Mouse (Mus musculus): Measurements from ENCODE around the gene Mpst. TPM values are rescaled to one million over a fixed set of nuclear protein-coding genes. Genes with fewer than 3 reads are reported as not detected.

Gene Mpst
- polyA plus RNA-seq, 1 experiment from 2014 or later: 5.9 TPM

DNA sequence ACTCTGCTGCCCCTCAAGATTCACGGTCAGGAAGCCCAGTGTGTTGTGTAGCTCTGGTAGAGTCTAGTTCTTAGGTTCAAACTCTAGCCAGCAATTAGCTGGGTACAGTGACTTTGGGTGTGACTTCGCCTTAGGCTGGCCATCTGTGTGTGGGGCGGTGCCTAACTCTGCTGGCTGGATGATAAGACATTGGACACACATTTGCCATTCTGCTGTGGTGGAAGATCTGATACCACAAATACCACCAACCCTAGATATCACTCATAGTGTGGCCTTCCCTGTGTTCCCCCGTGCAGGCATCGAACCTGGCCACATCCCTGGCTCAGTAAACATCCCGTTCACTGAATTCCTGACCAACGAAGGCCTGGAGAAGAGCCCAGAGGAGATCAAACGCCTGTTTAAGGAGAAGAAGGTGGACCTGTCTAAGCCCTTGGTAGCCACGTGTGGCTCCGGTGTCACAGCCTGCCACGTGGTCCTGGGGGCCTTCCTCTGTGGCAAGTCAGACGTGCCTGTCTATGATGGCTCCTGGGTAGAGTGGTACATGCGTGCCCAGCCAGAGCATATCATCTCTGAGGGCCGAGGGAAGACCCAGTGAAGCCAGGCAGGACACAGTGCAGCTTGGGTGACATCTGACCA lies 7.0 kb downstream of the Mpst start:
- H3K4me3 ChIP-seq (ENCODE audit: low read depth, low read length): no peak overlapping the region
- H3K36me3 ChIP-seq (ENCODE audit: control insufficient read depth, insufficient read depth, low read length): 0 out of 2 replicates have a peak, but pooled peaks cover 3% of the 10 kb centered on the region
- H3K27ac ChIP-seq (ENCODE audit: low read depth, low read length): no peak overlapping the region
- WGBS: 90% methylated on average over 14 of the region's 14 CpGs
- DNase-seq (ENCODE audit: low spot score) (no peak), ATAC-seq (no peak)
- no peak overlapping the region for H3K4me2 ChIP-seq (ENCODE audit: low read length)
- H3K4me1 ChIP-seq (ENCODE audit: control insufficient read depth, insufficient read depth, low read length): peaks cover 3% of the 10 kb centered on the region; the same call in 1 of the 2 replicates
- no peak overlapping the region for H3K9ac ChIP-seq (ENCODE audit: low read length)
- no peaks in the 10 kb centered on the region for H3K9me3 ChIP-seq (replicated peaks; ENCODE audit: control insufficient read depth, low read length)
- H3K27me3 ChIP-seq (replicated peaks; ENCODE audit: control insufficient read depth, insufficient read depth, low read length): peaks cover 20% of the 10 kb centered on the region

DNA sequence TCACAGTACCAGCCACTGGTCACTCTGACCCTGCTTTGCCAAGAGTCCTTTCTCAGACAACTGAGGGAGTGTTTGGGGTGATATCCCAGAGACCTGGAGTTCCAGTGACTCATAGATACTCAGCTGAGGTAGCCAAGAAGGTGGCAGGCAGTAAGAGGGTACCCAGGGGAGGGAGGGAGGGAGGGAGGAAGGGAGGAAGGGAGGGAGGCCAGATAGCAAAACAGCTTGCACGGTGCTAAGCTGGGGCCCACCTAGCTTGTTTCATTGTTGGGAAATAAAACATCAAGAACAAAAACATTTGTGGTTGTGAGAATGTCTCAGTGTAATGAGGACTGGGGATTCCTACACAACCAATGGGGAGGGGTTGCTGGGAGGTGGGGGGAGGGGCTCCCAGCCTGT lies 7.5 kb downstream of the Mpst start:
- DNase-seq (ENCODE audit: low spot score) (no peak), ATAC-seq (no peak)
- Histone ChIP-seq H3K36me3 (ENCODE audit: control insufficient read depth, insufficient read depth, low read length) (0 out of 2 replicates have a peak, but pooled peaks cover 3% of the 10 kb centered on the region), H3K27me3 (replicated peaks; ENCODE audit: control insufficient read depth, insufficient read depth, low read length) (peaks cover 17% of the 10 kb centered on the region), H3K4me1 (ENCODE audit: control insufficient read depth, insufficient read depth, low read length) (peaks cover 3% of the 10 kb centered on the region; the same call in 1 of the 2 replicates), H3K4me2 (ENCODE audit: low read length) (no peak overlapping the region), H3K27ac (ENCODE audit: low read depth, low read length) (no peak overlapping the region), H3K4me3 (ENCODE audit: low read depth, low read length) (no peak overlapping the region), H3K9ac (ENCODE audit: low read length) (no peak overlapping the region), H3K9me3 (replicated peaks; ENCODE audit: control insufficient read depth, low read length) (no peaks in the 10 kb centered on the region)
- 24% methylated on average over 1 of the region's 1 CpGs for WGBS

DNA sequence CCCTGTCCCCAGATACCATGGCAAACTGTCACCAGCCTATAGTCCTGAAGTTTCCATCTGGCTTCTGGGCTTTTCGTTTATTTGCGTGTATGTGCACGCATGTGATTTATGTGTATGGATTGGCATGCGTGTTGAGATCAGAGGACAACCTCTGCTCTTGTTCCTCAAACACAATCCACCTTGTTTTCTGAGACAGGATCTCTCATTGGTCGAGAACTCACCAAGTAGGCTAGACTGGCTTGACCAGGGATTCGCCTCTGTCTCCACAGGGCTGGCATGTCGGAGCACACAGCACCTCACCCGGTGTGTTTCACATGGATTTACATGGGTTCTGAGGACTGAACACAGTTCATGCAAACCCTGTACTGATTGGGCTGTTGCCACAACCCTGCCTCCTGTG lies 7.9 kb downstream of the Mpst start:
- ATAC-seq (no peak), DNase-seq (ENCODE audit: low spot score) (no peak)
- Histone ChIP-seq H3K9ac (ENCODE audit: low read length) (no peak overlapping the region), H3K36me3 (ENCODE audit: control insufficient read depth, insufficient read depth, low read length) (0 out of 2 replicates have a peak, but pooled peaks cover 3% of the 10 kb centered on the region), H3K9me3 (replicated peaks; ENCODE audit: control insufficient read depth, low read length) (no peaks in the 10 kb centered on the region), H3K4me3 (ENCODE audit: low read depth, low read length) (no peak overlapping the region), H3K4me1 (ENCODE audit: control insufficient read depth, insufficient read depth, low read length) (peaks cover 3% of the 10 kb centered on the region; the same call in 1 of the 2 replicates), H3K27ac (ENCODE audit: low read depth, low read length) (no peak overlapping the region), H3K27me3 (replicated peaks; ENCODE audit: control insufficient read depth, insufficient read depth, low read length) (peaks cover 13% of the 10 kb centered on the region), H3K4me2 (ENCODE audit: low read length) (no peak overlapping the region)
- WGBS: 91% methylated on average over 8 of the region's 8 CpGs

DNA sequence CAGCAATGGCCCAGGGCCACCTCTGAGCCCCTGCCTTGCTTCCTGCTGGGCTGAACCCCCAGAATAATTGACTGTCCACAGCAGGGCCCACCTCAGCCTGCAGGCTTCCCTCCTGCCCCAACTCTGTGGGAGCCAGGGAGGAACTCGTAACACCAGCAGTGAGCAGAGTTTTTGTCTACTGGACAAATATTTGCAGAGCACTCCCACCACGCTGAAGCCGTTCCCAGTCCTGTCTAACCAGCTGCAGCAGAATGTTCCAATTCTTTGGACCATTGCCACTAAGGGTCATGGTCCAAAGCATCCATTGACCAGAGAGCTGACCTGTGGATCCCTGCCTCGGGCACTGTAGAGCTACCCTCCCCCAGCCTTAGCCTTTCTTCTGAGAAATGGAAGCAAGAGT lies 10.7 kb downstream of the Mpst start:
- H3K27me3 ChIP-seq (replicated peaks; ENCODE audit: control insufficient read depth, insufficient read depth, low read length): no peaks in the 10 kb centered on the region
- DNase-seq (ENCODE audit: low spot score): no peak
- no peaks in the 10 kb centered on the region for H3K4me1 ChIP-seq (ENCODE audit: control insufficient read depth, insufficient read depth, low read length)
- H3K9me3 ChIP-seq (replicated peaks; ENCODE audit: control insufficient read depth, low read length): no peaks in the 10 kb centered on the region
- WGBS: 13% methylated on average over 4 of the region's 4 CpGs
- H3K36me3 ChIP-seq (ENCODE audit: control insufficient read depth, insufficient read depth, low read length): 0 out of 2 replicates have a peak, but pooled peaks cover 3% of the 10 kb centered on the region
- no peak overlapping the region for H3K4me2 ChIP-seq (ENCODE audit: low read length)
- H3K4me3 ChIP-seq (ENCODE audit: low read depth, low read length): no peak overlapping the region
- ATAC-seq: no peak
- no peak overlapping the region for H3K27ac ChIP-seq (ENCODE audit: low read depth, low read length)
- no peak overlapping the region for H3K9ac ChIP-seq (ENCODE audit: low read length)

DNA sequence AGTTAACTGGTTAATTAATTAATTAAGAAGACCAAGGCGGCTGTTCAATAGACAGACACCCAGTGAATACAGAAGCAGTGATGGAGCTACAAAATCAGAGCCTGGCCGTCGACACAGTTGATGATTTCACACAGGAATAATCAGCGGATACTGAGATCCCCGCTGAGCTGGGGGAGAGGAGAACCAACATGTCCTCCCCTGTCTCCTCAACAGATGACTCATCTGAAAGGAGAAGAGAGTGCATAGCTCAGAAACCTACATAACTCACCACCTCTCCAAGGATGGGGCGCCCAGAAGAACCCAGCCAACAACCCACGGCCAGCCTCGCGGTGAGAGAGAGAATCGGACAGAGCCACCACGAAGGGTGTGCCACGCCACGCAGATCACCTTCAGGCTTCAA lies 14.2 kb downstream of the Mpst start:
- WGBS: 80% methylated on average over 13 of the region's 13 CpGs
- DNase-seq (ENCODE audit: low spot score) (no peak), ATAC-seq (no peak)
- Histone ChIP-seq H3K9me3 (replicated peaks; ENCODE audit: control insufficient read depth, low read length) (no peaks in the 10 kb centered on the region), H3K27me3 (replicated peaks; ENCODE audit: control insufficient read depth, insufficient read depth, low read length) (no peaks in the 10 kb centered on the region), H3K4me2 (ENCODE audit: low read length) (no peak overlapping the region), H3K4me3 (ENCODE audit: low read depth, low read length) (no peak overlapping the region), H3K4me1 (ENCODE audit: control insufficient read depth, insufficient read depth, low read length) (no peaks in the 10 kb centered on the region), H3K27ac (ENCODE audit: low read depth, low read length) (no peak overlapping the region), H3K9ac (ENCODE audit: low read length) (no peak overlapping the region), H3K36me3 (ENCODE audit: control insufficient read depth, insufficient read depth, low read length) (no peaks in the 10 kb centered on the region)

DNA sequence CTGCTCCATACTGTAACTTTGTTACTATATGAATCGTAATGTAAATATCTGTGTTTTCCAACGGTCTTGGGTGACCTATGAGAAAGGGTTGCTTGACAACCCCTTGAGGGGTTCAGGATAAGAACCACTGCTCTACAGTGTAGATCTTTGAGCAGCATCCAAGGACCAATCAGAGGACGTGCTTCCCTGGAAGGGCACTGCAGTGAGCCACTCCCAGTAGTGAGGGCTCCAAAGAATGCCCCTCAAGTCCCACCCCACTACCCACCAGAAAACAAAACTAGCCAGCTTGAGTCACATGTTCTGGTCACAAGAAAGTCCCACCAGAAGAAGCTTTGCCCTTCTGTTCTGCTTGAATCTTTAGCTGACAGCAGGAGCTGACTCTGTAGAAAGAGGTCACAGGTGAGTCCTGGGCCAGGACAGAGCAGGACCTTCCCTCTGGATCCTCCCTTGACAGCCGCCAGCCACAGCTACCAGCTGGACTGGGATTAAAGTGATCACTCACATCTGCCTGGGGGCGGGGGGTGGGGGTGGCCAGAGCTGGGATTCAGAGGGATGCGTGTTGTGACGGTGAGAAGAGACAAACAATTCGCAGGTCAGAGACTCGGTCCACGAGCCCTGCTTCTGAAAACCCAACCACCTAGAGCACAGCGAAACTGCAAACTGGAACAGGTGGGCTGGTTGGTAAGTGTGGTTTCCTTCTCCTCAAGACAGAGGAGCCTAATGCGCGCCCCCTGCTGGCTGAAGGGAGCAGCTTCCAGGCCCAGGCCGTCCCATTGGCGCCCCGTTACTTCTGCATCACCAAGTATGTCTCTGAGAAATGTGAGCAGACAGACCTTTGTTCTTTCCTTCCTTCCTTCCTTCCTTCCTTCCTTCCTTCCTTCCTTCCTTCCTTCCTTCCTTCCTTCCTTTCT lies 16.1 kb downstream of the Mpst start:
- Histone ChIP-seq H3K4me3 (ENCODE audit: low read depth, low read length) (no peak overlapping the region), H3K27me3 (replicated peaks; ENCODE audit: control insufficient read depth, insufficient read depth, low read length) (no peaks in the 10 kb centered on the region), H3K4me2 (ENCODE audit: low read length) (no peak overlapping the region), H3K27ac (ENCODE audit: low read depth, low read length) (no peak overlapping the region), H3K9ac (ENCODE audit: low read length) (no peak overlapping the region), H3K36me3 (ENCODE audit: control insufficient read depth, insufficient read depth, low read length) (no peaks in the 10 kb centered on the region), H3K4me1 (ENCODE audit: control insufficient read depth, insufficient read depth, low read length) (no peaks in the 10 kb centered on the region), H3K9me3 (replicated peaks; ENCODE audit: control insufficient read depth, low read length) (no peaks in the 10 kb centered on the region)
- 17% methylated on average over 16 of the region's 16 CpGs for WGBS
- peak; percentile 74; the same call in 1 of the 2 replicates for ATAC-seq
- peak; percentile 91 for DNase-seq (ENCODE audit: low spot score)

DNA sequence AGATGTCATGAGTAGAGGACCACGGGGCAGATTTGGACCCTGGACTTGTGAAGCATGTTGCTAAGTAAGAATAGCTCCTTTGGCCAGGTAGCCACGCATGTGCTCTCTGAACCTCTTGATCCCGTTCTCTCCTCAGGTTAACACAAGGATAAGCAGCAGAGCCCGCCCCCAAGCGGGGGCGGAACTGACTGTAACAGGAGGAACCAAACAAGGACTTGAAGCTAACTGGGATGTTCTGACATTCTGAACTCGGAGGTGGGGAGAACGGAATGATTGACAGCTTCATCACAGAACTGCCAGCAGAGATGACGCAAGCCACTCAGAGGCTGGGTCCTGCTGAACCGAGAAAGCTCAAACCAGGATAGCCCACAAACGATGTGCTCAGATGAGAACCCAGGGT lies 18.3 kb downstream of the Mpst start:
- Histone ChIP-seq H3K27me3 (replicated peaks; ENCODE audit: control insufficient read depth, insufficient read depth, low read length) (no peaks in the 10 kb centered on the region), H3K4me1 (ENCODE audit: control insufficient read depth, insufficient read depth, low read length) (peaks cover 5% of the 10 kb centered on the region), H3K4me2 (ENCODE audit: low read length) (no peak overlapping the region), H3K4me3 (ENCODE audit: low read depth, low read length) (no peak overlapping the region), H3K27ac (ENCODE audit: low read depth, low read length) (no peak overlapping the region), H3K36me3 (ENCODE audit: control insufficient read depth, insufficient read depth, low read length) (no peaks in the 10 kb centered on the region), H3K9ac (ENCODE audit: low read length) (no peak overlapping the region), H3K9me3 (replicated peaks; ENCODE audit: control insufficient read depth, low read length) (no peaks in the 10 kb centered on the region)
- ATAC-seq (no peak), DNase-seq (ENCODE audit: low spot score) (no peak)
- 25% methylated on average over 11 of the region's 11 CpGs for WGBS

DNA sequence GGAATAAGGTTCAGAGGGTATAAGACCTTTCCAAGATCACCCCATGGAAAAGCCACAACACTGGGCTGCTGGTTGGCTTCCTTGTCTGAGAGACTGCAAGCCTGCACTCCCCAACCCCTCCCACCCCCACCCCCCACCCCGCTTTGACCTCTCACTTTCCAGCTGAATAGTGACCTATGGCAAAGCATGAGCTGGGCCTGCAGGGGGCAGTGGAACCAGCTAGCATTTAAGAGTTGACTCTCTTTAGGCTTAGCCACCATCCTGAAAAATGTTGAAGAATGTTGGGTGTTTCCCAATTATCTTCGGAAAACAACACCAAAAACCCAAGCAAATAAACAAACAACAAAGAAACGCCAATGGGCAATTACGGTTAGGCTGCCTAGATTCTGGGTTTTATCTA lies 19.0 kb downstream of the Mpst start:
- DNase-seq (ENCODE audit: low spot score): no peak
- peaks cover 9% of the 10 kb centered on the region for H3K4me1 ChIP-seq (ENCODE audit: control insufficient read depth, insufficient read depth, low read length)
- H3K4me3 ChIP-seq (ENCODE audit: low read depth, low read length): no peak overlapping the region
- ATAC-seq: no peak
- H3K36me3 ChIP-seq (ENCODE audit: control insufficient read depth, insufficient read depth, low read length): no peaks in the 10 kb centered on the region
- H3K27ac ChIP-seq (ENCODE audit: low read depth, low read length): no peak overlapping the region
- H3K4me2 ChIP-seq (ENCODE audit: low read length): no peak overlapping the region
- no peaks in the 10 kb centered on the region for H3K27me3 ChIP-seq (replicated peaks; ENCODE audit: control insufficient read depth, insufficient read depth, low read length)
- WGBS: 70% methylated on average over 4 of the region's 4 CpGs
- H3K9ac ChIP-seq (ENCODE audit: low read length): no peak overlapping the region
- no peaks in the 10 kb centered on the region for H3K9me3 ChIP-seq (replicated peaks; ENCODE audit: control insufficient read depth, low read length)
